Mouse (Mus musculus): ENCODE measurements around the gene Wnk4.

- TF ChIP-seq CTCF (conservative IDR thresholded peaks at IDR 0.05; ENCODE audit: low read length) (no peak), POU5F1 (IDR thresholded peaks at IDR 0.05; ENCODE audit: borderline replicate concordance, low read length) (no peak), NANOG (IDR thresholded peaks at IDR 0.05; ENCODE audit: borderline replicate concordance, low read length) (no peak)
Measured at GRCm38 (mm10) chr11:101232010-101232839, 28.1 kb upstream of the Wnk4 start.

Data from E14TG2a.4 (cell line).